Mouse (Mus musculus): ENCODE results near the gene Slc9a3.

- TF ChIP-seq CTCF (IDR thresholded peaks at IDR 0.05 in 2 of 3, conservative IDR thresholded peaks at IDR 0.05 in 1 of 3; ENCODE audit: control insufficient read depth in 1 of 3, insufficient read depth in 1 of 3, low read depth in 2 of 3, low read length in 3 of 3, poor library complexity in 1 of 3, severe bottlenecking in 1 of 3) (no peak), RCOR1 (IDR thresholded peaks at IDR 0.05; ENCODE audit: low read depth, low read length) (no peak), TBP (IDR thresholded peaks at IDR 0.05; ENCODE audit: low read depth, low read length) (no peak), POLR2A (IDR thresholded peaks at IDR 0.05; ENCODE audit: control insufficient read depth in 1 of 2, insufficient read depth in 1 of 2, low read depth in 1 of 2, low read length in 2 of 2, poor library complexity in 1 of 2) (no peak), ELF1 (IDR thresholded peaks at IDR 0.05; ENCODE audit: low read depth, low read length) (no peak), SMC3 (IDR thresholded peaks at IDR 0.05; ENCODE audit: low read depth, low read length) (no peak), HCFC1 (IDR thresholded peaks at IDR 0.05; ENCODE audit: low read depth, low read length) (no peak), NRF1 (IDR thresholded peaks at IDR 0.05; ENCODE audit: insufficient read depth, low read depth, low read length, poor library complexity, severe bottlenecking) (no peak), MEF2A (IDR thresholded peaks at IDR 0.05; ENCODE audit: extremely low read depth, insufficient replicate concordance, low read depth, low read length, poor library complexity, severe bottlenecking) (no peak), EP300 (IDR thresholded peaks at IDR 0.05; ENCODE audit: low read depth in 1 of 2, low read length in 2 of 2) (no peak), POLR2AphosphoS5 (IDR thresholded peaks at IDR 0.05; ENCODE audit: borderline replicate concordance, low read depth, low read length) (no peak), E2F4 (IDR thresholded peaks at IDR 0.05; ENCODE audit: borderline replicate concordance, low read depth, low read length) (no peak), USF2 (IDR thresholded peaks at IDR 0.05; ENCODE audit: borderline replicate concordance in 1 of 2, insufficient read depth in 1 of 2, low read depth in 1 of 2, low read length in 2 of 2) (no peak)
These were observed 31.0 kb upstream of the Slc9a3 start for GRCm38 (mm10) chr13:74090265-74090664.
